In genomic region chr10:41888365-41888941, GRCm38 (mm10) we compare ENCODE assay signal across 7 mouse cellular contexts.
DNase-seq lines count a peak whose midpoint lies in the region; ATAC-seq and TF ChIP-seq lines count a peak whose summit lies in the region.

No protein-coding gene starts in this region.

- TF ChIP-seq CTCF in stomach, postnatal 0 days (IDR thresholded peaks at IDR 0.05; ENCODE audit: low read depth) = peak; percentile 67

- H3K36me3 ChIP-seq in embryonic facial prominence, embryonic 11.5 days (replicated peaks; ENCODE audit: control insufficient read depth, insufficient read depth, low read depth, low read length) = no peaks in the 10 kb centered on the region
- no peaks in the 10 kb centered on the region for H3K36me3 ChIP-seq in hindbrain, embryonic 15.5 days
- H3K36me3 ChIP-seq in stomach, postnatal 0 days (ENCODE audit: control insufficient read depth, insufficient read depth, low read length) = no peaks in the 10 kb centered on the region

- H3K27ac ChIP-seq in embryonic facial prominence, embryonic 11.5 days (replicated peaks; ENCODE audit: low read depth, low read length) = no peak overlapping the region
- H3K27ac ChIP-seq in hindbrain, embryonic 15.5 days (replicated peaks) = peak overlapping the region; percentile 91
- no peak overlapping the region for H3K27ac ChIP-seq in stomach, postnatal 0 days (replicated peaks)

- no peaks in the 10 kb centered on the region for H3K9me3 ChIP-seq in embryonic facial prominence, embryonic 11.5 days (replicated peaks; ENCODE audit: control insufficient read depth, low read length)
- H3K9me3 ChIP-seq in hindbrain, embryonic 15.5 days = no peaks in the 10 kb centered on the region
- no peaks in the 10 kb centered on the region for H3K9me3 ChIP-seq in stomach, postnatal 0 days (ENCODE audit: control insufficient read depth, low read length)

- H3K4me1 ChIP-seq in embryonic facial prominence, embryonic 11.5 days (ENCODE audit: control insufficient read depth, insufficient read depth, low read length) = no peaks in the 10 kb centered on the region
- peaks cover 27% of the 10 kb centered on the region for H3K4me1 ChIP-seq in hindbrain, embryonic 15.5 days (replicated peaks)
- peaks cover 1% of the 10 kb centered on the region; the same call in 1 of the 2 replicates for H3K4me1 ChIP-seq in stomach, postnatal 0 days (replicated peaks; ENCODE audit: control insufficient read depth, insufficient read depth)

- DNase-seq in thymus, postnatal 14 days = peak; percentile 47
- no peak for DNase-seq in thymus, postnatal 4 days
- peak; percentile 39 for DNase-seq in embryonic facial prominence, embryonic 11.5 days (ENCODE audit: low spot score)
- peak; percentile 39 for DNase-seq in lung, postnatal 36 days
- no peak for DNase-seq in stomach, postnatal 0 days (ENCODE audit: low spot score)
- no peak for DNase-seq in urinary bladder, postnatal 4 days (ENCODE audit: low spot score in 2 of 2)

- H3K4me3 ChIP-seq in embryonic facial prominence, embryonic 11.5 days (ENCODE audit: low read depth, low read length) = no peak overlapping the region
- H3K4me3 ChIP-seq in hindbrain, embryonic 15.5 days = peak overlapping the region; percentile 56
- peak overlapping the region; percentile 84 for H3K4me3 ChIP-seq in stomach, postnatal 0 days (ENCODE audit: low read depth, low read length)

- H3K4me2 ChIP-seq in embryonic facial prominence, embryonic 11.5 days (ENCODE audit: low read depth, low read length) = no peak overlapping the region
- H3K4me2 ChIP-seq in hindbrain, embryonic 15.5 days = peak overlapping the region; percentile 61
- peak overlapping the region; percentile 84 for H3K4me2 ChIP-seq in stomach, postnatal 0 days (replicated peaks; ENCODE audit: low read depth)

- 62% methylated on average over 4 of the region's 4 CpGs for WGBS in embryonic facial prominence, embryonic 11.5 days
- 37% methylated on average over 4 of the region's 4 CpGs for WGBS in hindbrain, embryonic 15.5 days
- 35% methylated on average over 4 of the region's 4 CpGs for WGBS in stomach, postnatal 0 days

- no peak for TF ChIP-seq EP300 in stomach, postnatal 0 days (optimal IDR thresholded peaks at IDR 0.05)

- no peaks in the 10 kb centered on the region for H3K27me3 ChIP-seq in embryonic facial prominence, embryonic 11.5 days (ENCODE audit: control insufficient read depth, insufficient read depth, low read length)
- no peaks in the 10 kb centered on the region for H3K27me3 ChIP-seq in hindbrain, embryonic 15.5 days
- H3K27me3 ChIP-seq in stomach, postnatal 0 days (ENCODE audit: control insufficient read depth, insufficient read depth, low read length) = no peaks in the 10 kb centered on the region

- H3K9ac ChIP-seq in embryonic facial prominence, embryonic 11.5 days (replicated peaks; ENCODE audit: low read length) = no peak overlapping the region
- peak overlapping the region; percentile 72; the same call in 1 of the 2 replicates for H3K9ac ChIP-seq in hindbrain, embryonic 15.5 days
- no peak overlapping the region for H3K9ac ChIP-seq in stomach, postnatal 0 days (ENCODE audit: low read length)

- ATAC-seq in embryonic facial prominence, embryonic 11.5 days (replicated peaks; ENCODE audit: insufficient number of reproducible peaks, low FRiP score, low TSS enrichment, low read depth) = no peak
- ATAC-seq in hindbrain, embryonic 15.5 days (ENCODE audit: low FRiP score, low read depth) = no peak
- ATAC-seq in stomach, postnatal 0 days (ENCODE audit: low FRiP score, low TSS enrichment) = no peak

Comparison
In these comparisons a context has a peak if more than half of its experiments do, and no peak if none do; other contexts are left out.
1. DNase-seq: peak in thymus, postnatal 14 days (single experiment), embryonic facial prominence, embryonic 11.5 days (single experiment) and lung, postnatal 36 days (single experiment); none in thymus, postnatal 4 days (single experiment), stomach, postnatal 0 days (single experiment) and urinary bladder, postnatal 4 days (0 of 2).